Mouse (Mus musculus) heart, embryonic 14.5 days (tissue): Measurements from ENCODE around the gene Il10. TPM values are rescaled to one million over a fixed set of nuclear protein-coding genes. Genes with fewer than 3 reads are reported as not detected.

Experiments used
- ATAC-seq: fragments of 200-750 bp; cut with Nextera tagmentation; 2 replicates; pipeline ENCODE4 v1.8.0; 2017; ENCODE audit warnings: low read depth, moderate TSS enrichment; ENCODE audit not compliant: insufficient number of reproducible peaks, insufficient read depth, low FRiP score
- H3K27ac ChIP-seq, 2 experiments: fragments of 200-500 bp in 1 of 2; fragments of 300-500 bp in 1 of 2; sonication (generic) in 1 of 2; replicated peaks in 1 of 2; 2 replicates each; pipeline ENCODE4 v1.5.1; 2012 to 2014; ENCODE audit warnings: low read depth in 2 of 2, low read length in 2 of 2, control low read depth in 1 of 2, mild to moderate bottlenecking in 1 of 2, mixed read lengths in 1 of 2; ENCODE audit not compliant: control insufficient read depth in 1 of 2, insufficient read depth in 1 of 2
- H3K27me3 ChIP-seq: fragments of 300-500 bp; sonication (generic); 2 replicates; pipeline ENCODE4 v1.6.1; 2014; ENCODE audit warnings: mild to moderate bottlenecking, low read length, control low read depth; ENCODE audit not compliant: control insufficient read depth, insufficient read depth
- H3K36me3 ChIP-seq: fragments of 300-500 bp; sonication (generic); 2 replicates; pipeline ENCODE4 v1.6.1; 2014; ENCODE audit warnings: mild to moderate bottlenecking, control low read depth, low read length, mixed read lengths; ENCODE audit not compliant: control insufficient read depth, insufficient read depth
- H3K4me1 ChIP-seq, 2 experiments: fragments of 200-500 bp in 1 of 2; fragments of 300-500 bp in 1 of 2; sonication (generic) in 1 of 2; 2 replicates each; pipeline ENCODE4 v1.6.1; 2012 to 2014; ENCODE audit warnings: low read length in 2 of 2, control low read depth in 1 of 2, mixed read lengths in 1 of 2; ENCODE audit not compliant: control insufficient read depth in 2 of 2, insufficient read depth in 2 of 2
- H3K4me2 ChIP-seq: fragments of 300-500 bp; sonication (generic); 2 replicates; pipeline ENCODE4 v1.6.1; 2014; ENCODE audit warnings: mild to moderate bottlenecking, low read length
- H3K4me3 ChIP-seq, 2 experiments: fragments of 200-500 bp in 1 of 2; fragments of 300-500 bp in 1 of 2; sonication (generic) in 1 of 2; 2 replicates each; pipeline ENCODE4 v1.5.1; 2012 to 2014; ENCODE audit warnings: low read length in 2 of 2, mild to moderate bottlenecking in 2 of 2, control low read depth in 1 of 2, low read depth in 1 of 2, moderate library complexity in 1 of 2; ENCODE audit not compliant: control insufficient read depth in 1 of 2, insufficient read depth in 1 of 2
- H3K9ac ChIP-seq: fragments of 300-500 bp; sonication (generic); 2 replicates; pipeline ENCODE4 v1.6.1; 2014; ENCODE audit warnings: mild to moderate bottlenecking, low read length
- H3K9me3 ChIP-seq: fragments of 300-500 bp; sonication (generic); 2 replicates; pipeline ENCODE4 v1.6.1; 2016; ENCODE audit warnings: low read length, control low read depth; ENCODE audit not compliant: control insufficient read depth
- WGBS: fragments of 180-500 bp; shearing (Covaris S2); extraction: QIAGEN DNeasy Blood & Tissue Kit; methylation state at CpG from one replicate; pipeline ENCODE4 v1.1.7; 2014; 5-methylcytosine and 5-hydroxymethylcytosine counted together
- polyA plus RNA-seq: library from polyadenylated mRNA; unstranded; fragments of >200 nt; fragmentation: Nextera tagmentation; extraction: Ambion mirVana; gene quantifications from 2 replicates; pipeline ENCODE4 v1.2.1, GENCODE M21; 2014

Gene Il10
- polyA plus RNA-seq, 1 experiment from 2014 or later = not detected

GRCm38 (mm10) chr1:131025843-131026190, 6.2 kb downstream of the Il10 start:
- Histone ChIP-seq H3K4me2 (no peak overlapping the region), H3K27ac (no peak overlapping the region), H3K9me3 (no peaks in the 10 kb centered on the region), H3K27me3 (no peaks in the 10 kb centered on the region), H3K36me3 (no peaks in the 10 kb centered on the region), H3K9ac (no peak overlapping the region), H3K4me3 (no peak overlapping the region), H3K4me1 (peaks cover 0 to 3% of the 10 kb centered on the region in 2 experiments; a peak in 1 of 4 replicates)
- 54% methylated on average over 4 of the region's 4 CpGs for WGBS
- no peak for ATAC-seq

- H3K27ac ChIP-seq = no peak overlapping the region
- H3K36me3 ChIP-seq = no peaks in the 10 kb centered on the region
- H3K4me1 ChIP-seq = 0 out of 4 replicates have a peak, but pooled peaks cover 0 to 3% of the 10 kb centered on the region in 2 experiments
- 75% methylated on average over 3 of the region's 3 CpGs for WGBS
- no peak overlapping the region for H3K4me2 ChIP-seq
- H3K4me3 ChIP-seq = no peak overlapping the region
- no peak for ATAC-seq
- H3K27me3 ChIP-seq = no peaks in the 10 kb centered on the region
- no peak overlapping the region for H3K9ac ChIP-seq
- no peaks in the 10 kb centered on the region for H3K9me3 ChIP-seq
Measured at GRCm38 (mm10) chr1:131029215-131029614, 9.6 kb downstream of the Il10 start.

DNA sequence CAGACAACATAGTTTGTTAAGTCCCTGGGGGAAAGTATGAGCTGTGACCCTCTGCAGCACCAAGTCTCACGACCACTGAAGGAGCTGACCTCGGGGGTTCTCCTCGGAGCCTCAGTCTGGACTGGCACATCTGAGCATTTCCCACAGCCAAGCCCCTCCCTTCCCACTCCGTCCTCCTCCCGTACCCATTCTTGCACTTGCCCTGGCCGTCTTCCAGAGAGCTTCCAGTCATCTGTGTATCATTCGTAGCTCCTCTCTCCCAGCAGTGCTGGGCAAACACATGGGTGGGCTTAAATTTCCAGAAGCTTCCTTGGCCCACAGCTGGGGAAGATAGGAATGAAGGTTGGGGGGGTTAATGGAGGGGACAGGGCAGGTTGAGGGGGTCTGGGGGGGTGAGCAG, 10.6 kb downstream of the Il10 start:
- no peak overlapping the region for H3K27ac ChIP-seq
- ATAC-seq = no peak; the same call in 1 of the 2 replicates

DNA sequence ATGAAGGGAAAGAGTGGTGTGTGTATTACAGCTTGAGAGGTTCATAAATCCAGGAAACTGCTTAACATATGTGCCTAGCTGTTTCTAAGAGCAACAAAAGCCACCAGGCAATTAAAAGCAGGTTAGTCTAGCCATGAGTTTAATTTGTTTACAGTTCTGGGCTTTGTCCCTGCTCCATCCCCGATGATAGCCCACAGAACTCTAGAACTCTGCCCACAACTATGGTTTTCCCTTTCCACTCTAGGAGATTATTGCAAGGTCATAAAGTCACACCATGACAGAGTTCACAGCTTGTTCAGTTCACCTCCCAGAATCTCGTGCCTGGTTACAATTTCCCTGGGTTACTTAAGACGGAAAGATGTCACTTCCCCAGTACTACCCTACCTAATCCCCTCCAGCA, 11.6 kb downstream of the Il10 start:
- Histone ChIP-seq H3K9ac (no peak overlapping the region), H3K4me1 (0 out of 4 replicates have a peak, but pooled peaks cover 0 to 3% of the 10 kb centered on the region in 2 experiments), H3K4me3 (no peak overlapping the region), H3K36me3 (no peaks in the 10 kb centered on the region), H3K27ac (no peak overlapping the region), H3K9me3 (no peaks in the 10 kb centered on the region), H3K27me3 (no peaks in the 10 kb centered on the region), H3K4me2 (no peak overlapping the region)
- 49% methylated on average over 3 of the region's 3 CpGs for WGBS
- no peak for ATAC-seq

More for the DNA sequence above, 10.6 kb downstream of the Il10 start:
- H3K9me3 ChIP-seq = no peaks in the 10 kb centered on the region
- H3K9ac ChIP-seq = no peak overlapping the region
- no peaks in the 10 kb centered on the region for H3K27me3 ChIP-seq
- H3K36me3 ChIP-seq = no peaks in the 10 kb centered on the region
- H3K4me1 ChIP-seq = 0 out of 4 replicates have a peak, but pooled peaks cover 0 to 3% of the 10 kb centered on the region in 2 experiments
- WGBS = 34% methylated on average over 7 of the region's 7 CpGs
- H3K4me2 ChIP-seq = no peak overlapping the region
- no peak overlapping the region for H3K4me3 ChIP-seq

DNA sequence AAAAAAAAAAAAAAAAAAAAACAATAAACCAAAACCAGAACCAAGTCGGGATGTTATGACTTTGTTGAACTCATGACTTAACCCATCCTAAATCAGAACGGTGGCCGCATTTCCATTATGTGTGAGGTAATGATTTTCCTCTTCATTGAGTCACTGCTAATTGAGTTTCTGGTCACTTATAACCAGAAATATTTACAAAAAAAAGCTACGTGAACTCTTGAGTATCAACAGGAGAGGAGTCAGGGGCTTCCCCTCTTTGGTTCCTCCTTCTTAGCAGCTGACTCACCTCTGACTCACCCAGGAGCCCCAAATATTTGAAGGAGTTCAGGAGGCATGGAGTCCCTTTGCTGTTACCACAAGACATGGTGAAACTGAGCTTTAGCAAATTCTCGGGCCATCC, 18.4 kb downstream of the Il10 start:
- Histone ChIP-seq H3K9me3 (no peaks in the 10 kb centered on the region), H3K36me3 (no peaks in the 10 kb centered on the region), H3K27me3 (no peaks in the 10 kb centered on the region), H3K4me1 (peaks cover 4 to 5% of the 10 kb centered on the region in 2 experiments; a peak in 3 of 4 replicates), H3K4me2 (no peak overlapping the region), H3K9ac (no peak overlapping the region), H3K4me3 (no peak overlapping the region), H3K27ac (no peak overlapping the region)
- ATAC-seq = no peak
- 88% methylated on average over 5 of the region's 5 CpGs for whole genome bisulfite sequencing

DNA sequence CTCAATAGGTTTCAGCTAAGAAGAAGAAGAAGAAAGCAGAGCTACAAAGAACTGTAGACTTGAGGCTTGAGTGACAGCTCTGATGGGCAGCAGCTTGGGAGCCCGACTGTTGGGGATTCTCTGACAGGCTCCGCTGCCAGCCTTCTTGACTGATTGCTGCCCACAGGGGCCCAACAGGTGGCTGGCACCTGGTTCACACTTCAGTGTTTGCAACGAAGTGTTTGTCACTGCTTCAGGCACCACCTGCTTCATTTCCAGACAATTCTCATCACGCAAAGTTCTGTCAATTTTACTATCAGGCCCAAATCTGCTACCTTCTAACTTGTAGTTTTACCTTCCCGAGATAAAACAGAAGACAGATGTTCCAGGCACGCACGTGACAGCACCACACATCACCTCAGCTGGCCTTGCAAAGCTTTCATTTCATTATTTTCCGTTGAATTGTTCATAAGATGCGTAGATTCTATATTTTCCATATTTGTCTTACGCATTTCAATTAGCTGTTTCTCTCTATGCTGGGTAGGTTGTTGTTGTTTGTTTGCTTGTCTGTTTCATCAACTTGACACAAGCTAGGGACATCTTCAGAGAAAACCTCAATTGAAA, 18.9 kb downstream of the Il10 start:
- no peaks in the 10 kb centered on the region for H3K9me3 ChIP-seq
- H3K4me3 ChIP-seq = no peak overlapping the region
- no peaks in the 10 kb centered on the region for H3K36me3 ChIP-seq
- peaks cover 4 to 5% of the 10 kb centered on the region in 2 experiments; a peak in 3 of 4 replicates for H3K4me1 ChIP-seq
- no peaks in the 10 kb centered on the region for H3K27me3 ChIP-seq
- 84% methylated on average over 10 of the region's 10 CpGs for WGBS
- no peak for ATAC-seq
- H3K27ac ChIP-seq = no peak overlapping the region
- H3K4me2 ChIP-seq = no peak overlapping the region
- H3K9ac ChIP-seq = no peak overlapping the region

GRCm38 (mm10) chr1:131039479-131039878, 19.8 kb downstream of the Il10 start:
- no peak overlapping the region for H3K27ac ChIP-seq
- H3K4me3 ChIP-seq = no peak overlapping the region
- H3K4me2 ChIP-seq = no peak overlapping the region
- no peaks in the 10 kb centered on the region for H3K9me3 ChIP-seq
- no peak overlapping the region for H3K9ac ChIP-seq
- ATAC-seq = no peak
- H3K27me3 ChIP-seq = no peaks in the 10 kb centered on the region
- no peaks in the 10 kb centered on the region for H3K36me3 ChIP-seq
- 79% methylated on average over 5 of the region's 5 CpGs for WGBS
- peaks cover 4 to 5% of the 10 kb centered on the region in 2 experiments; a peak in 3 of 4 replicates for H3K4me1 ChIP-seq

DNA sequence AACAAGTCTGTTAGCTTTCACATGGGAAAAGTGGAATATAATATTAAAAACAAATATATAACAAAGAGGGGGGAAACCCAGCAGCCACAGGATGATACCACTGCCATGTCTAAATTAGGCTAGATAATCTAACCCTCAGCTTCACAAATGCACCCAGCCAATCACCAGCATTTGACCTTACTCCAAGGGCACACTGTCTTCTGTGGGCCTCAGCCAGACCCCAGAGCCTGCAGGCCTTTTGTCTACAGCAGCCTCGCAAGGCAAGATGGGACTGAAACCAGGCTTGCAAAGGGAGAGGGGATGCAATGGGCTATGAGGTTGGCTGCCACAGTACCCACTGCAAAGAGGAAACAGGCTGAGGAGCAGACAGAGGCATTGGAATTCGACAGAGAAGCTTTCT, 22.6 kb downstream of the Il10 start:
- Histone ChIP-seq H3K27me3 (no peaks in the 10 kb centered on the region), H3K9ac (no peak overlapping the region), H3K4me3 (no peak overlapping the region), H3K4me1 (peaks cover 10 to 14% of the 10 kb centered on the region in 2 experiments), H3K36me3 (no peaks in the 10 kb centered on the region), H3K4me2 (no peak overlapping the region), H3K27ac (no peak overlapping the region), H3K9me3 (no peaks in the 10 kb centered on the region)
- no peak for ATAC-seq
- WGBS = 48% methylated on average over 2 of the region's 2 CpGs
